Mouse (Mus musculus): ENCODE results near the gene Gm4131. TPM values are rescaled to one million over a fixed set of nuclear protein-coding genes. Genes with fewer than 3 reads are reported as not detected.

Gene Gm4131
- polyA plus RNA-seq, 1 experiment: not detected

GRCm38 (mm10) chr14:62440036-62440435, 126.7 kb downstream of the Gm4131 start:
- no peaks in the 10 kb centered on the region for H3K27me3 ChIP-seq (ENCODE audit: control insufficient read depth, insufficient read depth, insufficient read length)
- H3K79me2 ChIP-seq (ENCODE audit: control insufficient read depth, insufficient read depth): no peaks in the 10 kb centered on the region
- no peak overlapping the region for H3ac ChIP-seq (ENCODE audit: control insufficient read depth, insufficient read length)
- TF ChIP-seq REST (IDR thresholded peaks at IDR 0.05; ENCODE audit: insufficient read depth, insufficient read length): no peak
- no peak for TF ChIP-seq SRF (IDR thresholded peaks at IDR 0.05; ENCODE audit: control insufficient read depth, insufficient read length, low read depth)
- no peak for TF ChIP-seq MAX (IDR thresholded peaks at IDR 0.05; ENCODE audit: low read depth)
- TF ChIP-seq USF1 (IDR thresholded peaks at IDR 0.05; ENCODE audit: low read depth): no peak
- no peak for TF ChIP-seq MYOG (IDR thresholded peaks at IDR 0.05; ENCODE audit: control insufficient read depth in 1 of 3, insufficient read depth in 1 of 3, insufficient read length in 2 of 3, low read depth in 2 of 3)
- TF ChIP-seq TCF12 (IDR thresholded peaks at IDR 0.05; ENCODE audit: insufficient read depth, poor library complexity, severe bottlenecking): no peak
- no peak for TF ChIP-seq POLR2AphosphoS2 (IDR thresholded peaks at IDR 0.05; ENCODE audit: insufficient read length, low read depth)
- TF ChIP-seq POLR2A (IDR thresholded peaks at IDR 0.05; ENCODE audit: insufficient read length, low read depth): no peak
- TF ChIP-seq CEBPB (IDR thresholded peaks at IDR 0.05; ENCODE audit: insufficient read depth, poor library complexity, severe bottlenecking): no peak
- no peak for TF ChIP-seq E2F4 (IDR thresholded peaks at IDR 0.05; ENCODE audit: insufficient read depth)
- no peak for TF ChIP-seq TCF3 (IDR thresholded peaks at IDR 0.05; ENCODE audit: insufficient read length, low read depth)
- TF ChIP-seq MYOD1 (IDR thresholded peaks at IDR 0.05; ENCODE audit: control insufficient read depth in 1 of 3, insufficient read length in 2 of 3, low read depth in 2 of 3): no peak
- no peaks in the 10 kb centered on the region for H3K36me3 ChIP-seq (ENCODE audit: control insufficient read depth, insufficient read depth)
- no peak overlapping the region for H3K4me3 ChIP-seq
- H3K4me2 ChIP-seq (ENCODE audit: low read depth): no peak overlapping the region

DNA sequence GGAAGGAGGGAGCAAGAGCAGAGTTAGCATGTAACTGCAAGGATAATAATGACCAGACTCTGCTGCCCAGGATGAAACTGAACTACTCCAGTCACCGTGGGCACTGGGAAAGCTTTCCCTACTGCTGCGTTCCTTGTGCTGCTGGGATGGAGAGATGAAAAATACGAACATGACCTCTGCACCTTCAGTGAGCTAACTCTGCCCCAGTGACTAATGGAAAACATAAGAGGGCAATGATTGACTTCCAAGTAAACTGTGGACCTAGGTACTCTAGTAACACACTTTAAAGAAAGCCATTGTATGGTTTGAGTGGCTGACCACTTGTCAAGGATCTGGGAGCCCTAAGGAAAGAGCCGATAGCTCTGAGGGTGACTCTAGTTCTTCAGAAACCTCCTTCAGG, 128.5 kb downstream of the Gm4131 start:
- H3ac ChIP-seq (ENCODE audit: control insufficient read depth, insufficient read length): no peak overlapping the region
- no peaks in the 10 kb centered on the region for H3K27me3 ChIP-seq (ENCODE audit: control insufficient read depth, insufficient read depth, insufficient read length)
- no peaks in the 10 kb centered on the region for H3K36me3 ChIP-seq (ENCODE audit: control insufficient read depth, insufficient read depth)
- H3K4me3 ChIP-seq: no peak overlapping the region
- no peak overlapping the region for H3K4me2 ChIP-seq (ENCODE audit: low read depth)
- H3K79me2 ChIP-seq (ENCODE audit: control insufficient read depth, insufficient read depth): no peaks in the 10 kb centered on the region
- TF ChIP-seq TCF3 (IDR thresholded peaks at IDR 0.05; ENCODE audit: insufficient read length, low read depth): no peak
- TF ChIP-seq CEBPB (IDR thresholded peaks at IDR 0.05; ENCODE audit: insufficient read depth, poor library complexity, severe bottlenecking): no peak
- TF ChIP-seq SRF (IDR thresholded peaks at IDR 0.05; ENCODE audit: control insufficient read depth, insufficient read length, low read depth): no peak
- no peak for TF ChIP-seq E2F4 (IDR thresholded peaks at IDR 0.05; ENCODE audit: insufficient read depth)
- no peak for TF ChIP-seq MAX (IDR thresholded peaks at IDR 0.05; ENCODE audit: low read depth)
- no peak for TF ChIP-seq MYOG (IDR thresholded peaks at IDR 0.05; ENCODE audit: control insufficient read depth in 1 of 3, insufficient read depth in 1 of 3, insufficient read length in 2 of 3, low read depth in 2 of 3)
- TF ChIP-seq POLR2A (IDR thresholded peaks at IDR 0.05; ENCODE audit: insufficient read length, low read depth): no peak
- TF ChIP-seq MYOD1 (IDR thresholded peaks at IDR 0.05; ENCODE audit: control insufficient read depth in 1 of 3, insufficient read length in 2 of 3, low read depth in 2 of 3): no peak
- no peak for TF ChIP-seq TCF12 (IDR thresholded peaks at IDR 0.05; ENCODE audit: insufficient read depth, poor library complexity, severe bottlenecking)
- no peak for TF ChIP-seq REST (IDR thresholded peaks at IDR 0.05; ENCODE audit: insufficient read depth, insufficient read length)
- no peak for TF ChIP-seq USF1 (IDR thresholded peaks at IDR 0.05; ENCODE audit: low read depth)
- no peak for TF ChIP-seq POLR2AphosphoS2 (IDR thresholded peaks at IDR 0.05; ENCODE audit: insufficient read length, low read depth)

DNA sequence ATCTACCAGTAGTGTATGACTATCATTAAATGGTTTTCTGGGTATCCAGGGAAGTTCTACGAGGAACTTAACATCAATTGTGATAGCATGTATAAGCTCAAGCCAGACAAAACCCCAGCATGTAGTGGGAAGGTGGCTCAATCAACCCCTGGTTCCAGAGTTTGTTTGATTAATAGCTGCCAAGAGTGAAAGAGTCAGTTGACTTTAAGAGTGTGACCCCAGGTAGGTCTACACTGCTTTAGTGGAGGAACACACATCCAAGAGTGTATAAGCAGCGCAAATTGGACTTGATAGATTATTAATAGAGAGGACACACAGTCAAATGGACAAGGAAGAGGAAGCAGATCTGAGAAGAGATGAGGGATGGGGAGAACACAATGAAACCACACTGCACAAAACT, 128.9 kb downstream of the Gm4131 start:
- no peaks in the 10 kb centered on the region for H3K36me3 ChIP-seq (ENCODE audit: control insufficient read depth, insufficient read depth)
- no peak overlapping the region for H3ac ChIP-seq (ENCODE audit: control insufficient read depth, insufficient read length)
- H3K27me3 ChIP-seq (ENCODE audit: control insufficient read depth, insufficient read depth, insufficient read length): no peaks in the 10 kb centered on the region
- no peak overlapping the region for H3K4me3 ChIP-seq
- TF ChIP-seq USF1 (IDR thresholded peaks at IDR 0.05; ENCODE audit: low read depth) (no peak), E2F4 (IDR thresholded peaks at IDR 0.05; ENCODE audit: insufficient read depth) (no peak), MYOG (IDR thresholded peaks at IDR 0.05; ENCODE audit: control insufficient read depth in 1 of 3, insufficient read depth in 1 of 3, insufficient read length in 2 of 3, low read depth in 2 of 3) (no peak), MAX (IDR thresholded peaks at IDR 0.05; ENCODE audit: low read depth) (no peak), REST (IDR thresholded peaks at IDR 0.05; ENCODE audit: insufficient read depth, insufficient read length) (no peak), POLR2A (IDR thresholded peaks at IDR 0.05; ENCODE audit: insufficient read length, low read depth) (no peak), TCF12 (IDR thresholded peaks at IDR 0.05; ENCODE audit: insufficient read depth, poor library complexity, severe bottlenecking) (no peak), SRF (IDR thresholded peaks at IDR 0.05; ENCODE audit: control insufficient read depth, insufficient read length, low read depth) (no peak), CEBPB (IDR thresholded peaks at IDR 0.05; ENCODE audit: insufficient read depth, poor library complexity, severe bottlenecking) (no peak), POLR2AphosphoS2 (IDR thresholded peaks at IDR 0.05; ENCODE audit: insufficient read length, low read depth) (no peak)
- no peak overlapping the region for H3K4me2 ChIP-seq (ENCODE audit: low read depth)
- H3K79me2 ChIP-seq (ENCODE audit: control insufficient read depth, insufficient read depth): no peaks in the 10 kb centered on the region

GRCm38 (mm10) chr14:62425277-62425691, 141.4 kb downstream of the Gm4131 start:
- H3K27me3 ChIP-seq (ENCODE audit: control insufficient read depth, insufficient read depth, insufficient read length): peaks cover 9% of the 10 kb centered on the region
- H3ac ChIP-seq (ENCODE audit: control insufficient read depth, insufficient read length): no peak overlapping the region
- TF ChIP-seq MYOD1 (IDR thresholded peaks at IDR 0.05; ENCODE audit: control insufficient read depth in 1 of 3, insufficient read length in 2 of 3, low read depth in 2 of 3) (peak in 1 of 3 experiments; percentile 15), TCF3 (IDR thresholded peaks at IDR 0.05; ENCODE audit: insufficient read length, low read depth) (no peak)
- H3K4me3 ChIP-seq: no peak overlapping the region
- H3K79me2 ChIP-seq (ENCODE audit: control insufficient read depth, insufficient read depth): no peaks in the 10 kb centered on the region
- no peaks in the 10 kb centered on the region for H3K36me3 ChIP-seq (ENCODE audit: control insufficient read depth, insufficient read depth)
- no peak overlapping the region for H3K4me2 ChIP-seq (ENCODE audit: low read depth)

DNA sequence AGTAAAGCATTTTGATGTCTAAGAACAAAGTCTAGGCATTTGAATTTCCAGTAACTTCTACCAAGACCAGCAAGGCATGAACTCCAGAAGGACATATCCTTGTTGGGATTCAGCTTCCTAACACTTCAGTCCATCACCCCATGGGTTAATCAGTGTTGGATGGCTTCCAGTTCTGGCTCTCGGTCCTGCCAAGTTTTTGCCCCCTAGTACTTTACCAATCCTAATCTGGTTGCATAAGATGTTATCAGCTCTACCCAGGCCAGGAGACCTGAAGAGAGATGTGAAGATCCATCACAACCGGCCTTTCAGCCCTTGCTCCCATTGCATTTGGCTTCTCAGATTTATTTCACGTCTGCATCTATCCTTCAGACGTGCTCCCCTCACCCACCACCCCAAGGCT, 144.5 kb downstream of the Gm4131 start:
- Histone ChIP-seq H3K4me3 (no peak overlapping the region), H3K27me3 (ENCODE audit: control insufficient read depth, insufficient read depth, insufficient read length) (peaks cover 19% of the 10 kb centered on the region), H3K36me3 (ENCODE audit: control insufficient read depth, insufficient read depth) (no peaks in the 10 kb centered on the region), H3K79me2 (ENCODE audit: control insufficient read depth, insufficient read depth) (no peaks in the 10 kb centered on the region), H3ac (ENCODE audit: control insufficient read depth, insufficient read length) (no peak overlapping the region), H3K4me2 (ENCODE audit: low read depth) (no peak overlapping the region)
- no peak for TF ChIP-seq USF1 (IDR thresholded peaks at IDR 0.05; ENCODE audit: low read depth)
- no peak for TF ChIP-seq TCF12 (IDR thresholded peaks at IDR 0.05; ENCODE audit: insufficient read depth, poor library complexity, severe bottlenecking)
- TF ChIP-seq POLR2A (IDR thresholded peaks at IDR 0.05; ENCODE audit: insufficient read length, low read depth): no peak
- no peak for TF ChIP-seq MAX (IDR thresholded peaks at IDR 0.05; ENCODE audit: low read depth)
- TF ChIP-seq POLR2AphosphoS2 (IDR thresholded peaks at IDR 0.05; ENCODE audit: insufficient read length, low read depth): no peak
- TF ChIP-seq MYOG (IDR thresholded peaks at IDR 0.05; ENCODE audit: control insufficient read depth in 1 of 3, insufficient read depth in 1 of 3, insufficient read length in 2 of 3, low read depth in 2 of 3): no peak
- no peak for TF ChIP-seq TCF3 (IDR thresholded peaks at IDR 0.05; ENCODE audit: insufficient read length, low read depth)
- TF ChIP-seq CEBPB (IDR thresholded peaks at IDR 0.05; ENCODE audit: insufficient read depth, poor library complexity, severe bottlenecking): no peak
- no peak for TF ChIP-seq SRF (IDR thresholded peaks at IDR 0.05; ENCODE audit: control insufficient read depth, insufficient read length, low read depth)
- TF ChIP-seq E2F4 (IDR thresholded peaks at IDR 0.05; ENCODE audit: insufficient read depth): no peak

Measured in myocyte (in vitro differentiated cells).